Comparison of ENCODE assay signal across 11 mouse cellular contexts in genomic region chr7:79543231-79544071, GRCm38 (mm10).
DNase-seq lines count a peak whose midpoint lies in the region; ATAC-seq and TF ChIP-seq lines count a peak whose summit lies in the region.
"Had no signal": no experiment of that assay in that cellular context is flagged by ENCODE, and none has a peak within 500 bp of the region (broad histone marks: within the 10 kb centered on the region; RNA-seq: fewer than 3 reads in every experiment).

No protein-coding gene starts in this region.

- peak overlapping the region; percentile 2; the same call in 1 of the 2 replicates for H3K4me3 ChIP-seq in heart, postnatal 0 days (ENCODE audit: low read depth, low read length)
- peak overlapping the region; percentile 31 for H3K4me3 ChIP-seq in forebrain, embryonic 13.5 days
- H3K4me3 ChIP-seq in midbrain, embryonic 12.5 days: peak overlapping the region; percentile 31
- H3K4me3 ChIP-seq: liver, embryonic 12.5 days had no signal

- H3K4me1 ChIP-seq in heart, postnatal 0 days (ENCODE audit: control insufficient read depth, insufficient read depth): no peaks in the 10 kb centered on the region
- H3K4me1 ChIP-seq in forebrain, embryonic 13.5 days: peaks cover 93% of the 10 kb centered on the region
- peaks cover 79% of the 10 kb centered on the region for H3K4me1 ChIP-seq in midbrain, embryonic 12.5 days
- H3K4me1 ChIP-seq: liver, embryonic 12.5 days had no signal

- ATAC-seq in heart, postnatal 0 days (ENCODE audit: insufficient read depth, low read depth): no peak
- ATAC-seq in forebrain, embryonic 13.5 days: peak; percentile 69
- ATAC-seq in midbrain, embryonic 12.5 days (ENCODE audit: low FRiP score, low read depth): peak; percentile 51
- ATAC-seq in granulocyte monocyte progenitor cell, adult 5-6 weeks (replicated peaks; ENCODE audit: poor library complexity, severe bottlenecking): no peak
- ATAC-seq: liver, embryonic 12.5 days had no signal

- H3K4me2 ChIP-seq in heart, postnatal 0 days (ENCODE audit: low read depth, low read length): no peak overlapping the region
- peak overlapping the region; percentile 66 for H3K4me2 ChIP-seq in forebrain, embryonic 13.5 days
- peak overlapping the region; percentile 55 for H3K4me2 ChIP-seq in midbrain, embryonic 12.5 days (replicated peaks)
- H3K4me2 ChIP-seq: liver, embryonic 12.5 days had no signal

- no peak for TF ChIP-seq EP300 in heart, postnatal 0 days (IDR thresholded peaks at IDR 0.05; ENCODE audit: low read depth)

- no peak for DNase-seq in heart, postnatal 0 days (ENCODE audit: low spot score)
- no peak for DNase-seq in heart, adult 11 months
- DNase-seq in brain, adult 2 months (ENCODE audit: low read depth, low spot score): peak; percentile 35
- no peak for DNase-seq in left cerebral cortex, adult 8-10 months (ENCODE audit: low spot score in 2 of 2)
- no peak for DNase-seq in gastrocnemius, postnatal 14 days
- DNase-seq: cerebellum, adult 11 months; heart, postnatal 36 days had no signal

- H3K27me3 ChIP-seq in heart, postnatal 0 days (ENCODE audit: control insufficient read depth, insufficient read depth, low read length): peaks cover 93% of the 10 kb centered on the region
- H3K27me3 ChIP-seq in forebrain, embryonic 13.5 days: no peaks in the 10 kb centered on the region
- peaks cover 98% of the 10 kb centered on the region for H3K27me3 ChIP-seq in midbrain, embryonic 12.5 days

- no peaks in the 10 kb centered on the region for H3K9me3 ChIP-seq in heart, postnatal 0 days (replicated peaks; ENCODE audit: control insufficient read depth, low read length)
- H3K9me3 ChIP-seq in forebrain, embryonic 13.5 days (replicated peaks): no peaks in the 10 kb centered on the region
- no peaks in the 10 kb centered on the region for H3K9me3 ChIP-seq in midbrain, embryonic 12.5 days
- H3K9me3 ChIP-seq: liver, embryonic 12.5 days had no signal

- under 1% methylated on average over 53 of the region's 58 CpGs for WGBS in heart, postnatal 0 days
- under 1% methylated on average over 56 of the region's 58 CpGs for WGBS in forebrain, embryonic 13.5 days
- WGBS in midbrain, embryonic 12.5 days: under 1% methylated on average over 58 of the region's 58 CpGs

- intact Hi-C loops in gastrocnemius, postnatal 14 days (cut with DNase I; ENCODE audit: low total_unique reads): no loop called here

- H3K27ac ChIP-seq in heart, postnatal 0 days (ENCODE audit: low read depth): no peak overlapping the region
- peak overlapping the region; percentile 98 for H3K27ac ChIP-seq in forebrain, embryonic 13.5 days
- peak overlapping the region; percentile 92 for H3K27ac ChIP-seq in midbrain, embryonic 12.5 days (replicated peaks)
- H3K27ac ChIP-seq: liver, embryonic 12.5 days had no signal

- no peaks in the 10 kb centered on the region for H3K36me3 ChIP-seq in heart, postnatal 0 days (replicated peaks; ENCODE audit: control insufficient read depth, insufficient read depth, low read length)
- H3K36me3 ChIP-seq in forebrain, embryonic 13.5 days (ENCODE audit: poor library complexity, severe bottlenecking): no peaks in the 10 kb centered on the region
- H3K36me3 ChIP-seq in midbrain, embryonic 12.5 days: 0 out of 2 replicates have a peak, but pooled peaks cover 4% of the 10 kb centered on the region
- H3K36me3 ChIP-seq: liver, embryonic 12.5 days had no signal

- H3K9ac ChIP-seq in heart, postnatal 0 days (replicated peaks; ENCODE audit: low read depth, low read length): no peak overlapping the region
- H3K9ac ChIP-seq in forebrain, embryonic 13.5 days: peak overlapping the region; percentile 80
- H3K9ac ChIP-seq in midbrain, embryonic 12.5 days (replicated peaks): peak overlapping the region; percentile 66
- H3K9ac ChIP-seq: liver, embryonic 12.5 days had no signal

- no peak for TF ChIP-seq CTCF in heart, postnatal 0 days (IDR thresholded peaks at IDR 0.05; ENCODE audit: low read depth)

Comparison
In these comparisons a context has a peak if more than half of its experiments do, and no peak if none do; other contexts are left out.
1. ATAC-seq: peak in forebrain, embryonic 13.5 days (single experiment) and midbrain, embryonic 12.5 days (single experiment); none in heart, postnatal 0 days (single experiment) and granulocyte monocyte progenitor cell, adult 5-6 weeks (single experiment).
2. Peak in every context shown above with its lines, with median percentiles within 50 percentile points of each other: H3K4me3 ChIP-seq.